Mouse (Mus musculus): ENCODE data around the gene Esr1. TPM values are rescaled to one million over a fixed set of nuclear protein-coding genes. Genes with fewer than 3 reads are reported as not detected.

Gene Esr1
- polyA plus RNA-seq (2014; fragmentation: Nextera tagmentation; extraction: Ambion mirVana) = 0.34 and 0.70 TPM in 2 replicates

- no peak for DNase-seq (ENCODE audit: low spot score)
- H3K27ac ChIP-seq (ENCODE audit: low read depth) = no peak within 1 kb of the TSS
- no peaks in the 10 kb centered on the region for H3K9me3 ChIP-seq (ENCODE audit: control insufficient read depth, low read length)
- no peak for ATAC-seq (replicated peaks; ENCODE audit: low FRiP score, low TSS enrichment, low read depth)
- no peaks in the 10 kb centered on the region for H3K36me3 ChIP-seq (ENCODE audit: control insufficient read depth, insufficient read depth, low read length)
- H3K4me1 ChIP-seq (replicated peaks; ENCODE audit: control insufficient read depth, insufficient read depth, low read length) = no peaks in the 10 kb centered on the region
- H3K9ac ChIP-seq (ENCODE audit: low read length) = no peak within 1 kb of the TSS
- H3K27me3 ChIP-seq (replicated peaks; ENCODE audit: control insufficient read depth, insufficient read depth, low read length) = no peaks in the 10 kb centered on the region
- 42% methylated on average over 13 of the region's 13 CpGs for WGBS
- peak within 1 kb of the TSS; percentile 15; the same call in 1 of the 2 replicates for H3K4me3 ChIP-seq (ENCODE audit: low read depth, low read length)
- H3K4me2 ChIP-seq (ENCODE audit: low read length) = peak within 1 kb of the TSS; percentile 43
Observed at GRCm38 (mm10) chr10:4611386-4612155, at the start of gene Esr1. Gene Esr1 (plus strand): TSS chr10:4611593.

- Histone ChIP-seq H3K9ac (ENCODE audit: low read length) (no peak overlapping the region), H3K4me2 (ENCODE audit: low read length) (no peak overlapping the region), H3K9me3 (ENCODE audit: control insufficient read depth, low read length) (no peaks in the 10 kb centered on the region), H3K4me1 (replicated peaks; ENCODE audit: control insufficient read depth, insufficient read depth, low read length) (no peaks in the 10 kb centered on the region), H3K27ac (ENCODE audit: low read depth) (no peak overlapping the region), H3K27me3 (replicated peaks; ENCODE audit: control insufficient read depth, insufficient read depth, low read length) (no peaks in the 10 kb centered on the region), H3K36me3 (ENCODE audit: control insufficient read depth, insufficient read depth, low read length) (no peaks in the 10 kb centered on the region), H3K4me3 (ENCODE audit: low read depth, low read length) (no peak overlapping the region)
- ATAC-seq (replicated peaks; ENCODE audit: low FRiP score, low TSS enrichment, low read depth) = no peak
- 86% methylated on average over 1 of the region's 1 CpGs for WGBS
- no peak for DNase-seq (ENCODE audit: low spot score)
Observed at GRCm38 (mm10) chr10:4565148-4565547, 46.2 kb upstream of the Esr1 start.

DNA sequence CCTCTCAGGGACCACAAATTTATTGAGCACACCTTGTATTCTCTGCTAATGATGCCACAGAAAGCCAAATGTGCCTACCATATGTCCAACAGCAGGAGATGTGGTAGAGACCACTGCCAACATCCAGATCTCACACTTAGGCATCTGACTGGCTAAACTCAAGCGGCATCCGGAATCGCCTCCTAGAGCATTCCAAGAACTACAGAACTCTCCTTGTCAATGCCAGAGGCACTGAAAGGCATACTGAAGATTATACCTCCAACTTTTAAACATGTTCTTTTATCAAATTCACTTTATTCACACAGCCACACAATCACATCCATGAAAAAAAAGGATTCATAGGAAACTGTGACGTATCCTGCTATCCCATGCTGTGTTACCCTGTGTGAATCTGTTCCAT lies 40.6 kb upstream of the Esr1 start:
- no peaks in the 10 kb centered on the region for H3K9me3 ChIP-seq (ENCODE audit: control insufficient read depth, low read length)
- 90% methylated on average over 4 of the region's 4 CpGs for whole genome bisulfite sequencing
- H3K4me2 ChIP-seq (ENCODE audit: low read length) = no peak overlapping the region
- H3K27ac ChIP-seq (ENCODE audit: low read depth) = no peak overlapping the region
- H3K9ac ChIP-seq (ENCODE audit: low read length) = no peak overlapping the region
- DNase-seq (ENCODE audit: low spot score) (no peak), ATAC-seq (replicated peaks; ENCODE audit: low FRiP score, low TSS enrichment, low read depth) (no peak)
- no peaks in the 10 kb centered on the region for H3K36me3 ChIP-seq (ENCODE audit: control insufficient read depth, insufficient read depth, low read length)
- no peaks in the 10 kb centered on the region for H3K27me3 ChIP-seq (replicated peaks; ENCODE audit: control insufficient read depth, insufficient read depth, low read length)
- H3K4me3 ChIP-seq (ENCODE audit: low read depth, low read length) = no peak overlapping the region
- no peaks in the 10 kb centered on the region for H3K4me1 ChIP-seq (replicated peaks; ENCODE audit: control insufficient read depth, insufficient read depth, low read length)

DNA sequence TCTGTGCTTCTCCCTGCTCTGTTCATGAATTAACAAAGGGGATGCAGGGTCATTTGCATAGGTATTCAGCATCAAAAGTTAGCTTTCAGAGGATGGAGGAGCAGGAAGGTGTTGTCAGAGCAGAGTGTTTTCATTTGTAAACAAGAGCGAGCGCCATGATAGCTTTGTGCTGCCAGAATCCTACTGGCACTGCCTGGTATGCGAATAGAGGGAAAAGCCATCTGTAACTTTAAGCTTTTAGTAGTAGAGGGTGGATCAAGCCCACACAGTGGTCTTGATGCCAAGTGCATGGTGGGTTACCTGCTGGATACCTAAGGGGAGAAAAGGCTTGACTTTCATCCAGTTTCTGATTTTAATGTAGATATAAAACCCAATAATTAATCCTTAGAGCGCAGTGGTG lies 40.1 kb upstream of the Esr1 start:
- no peaks in the 10 kb centered on the region for H3K36me3 ChIP-seq (ENCODE audit: control insufficient read depth, insufficient read depth, low read length)
- WGBS = 80% methylated on average over 4 of the region's 4 CpGs
- H3K27me3 ChIP-seq (replicated peaks; ENCODE audit: control insufficient read depth, insufficient read depth, low read length) = no peaks in the 10 kb centered on the region
- ATAC-seq (replicated peaks; ENCODE audit: low FRiP score, low TSS enrichment, low read depth) (no peak), DNase-seq (ENCODE audit: low spot score) (no peak)
- H3K4me3 ChIP-seq (ENCODE audit: low read depth, low read length) = no peak overlapping the region
- H3K4me1 ChIP-seq (replicated peaks; ENCODE audit: control insufficient read depth, insufficient read depth, low read length) = no peaks in the 10 kb centered on the region
- no peak overlapping the region for H3K9ac ChIP-seq (ENCODE audit: low read length)
- H3K9me3 ChIP-seq (ENCODE audit: control insufficient read depth, low read length) = no peaks in the 10 kb centered on the region
- H3K4me2 ChIP-seq (ENCODE audit: low read length) = no peak overlapping the region
- H3K27ac ChIP-seq (ENCODE audit: low read depth) = no peak overlapping the region

GRCm38 (mm10) chr10:4581905-4582304 lies 29.5 kb upstream of the Esr1 start:
- H3K4me3 ChIP-seq (ENCODE audit: low read depth, low read length) = no peak overlapping the region

DNA sequence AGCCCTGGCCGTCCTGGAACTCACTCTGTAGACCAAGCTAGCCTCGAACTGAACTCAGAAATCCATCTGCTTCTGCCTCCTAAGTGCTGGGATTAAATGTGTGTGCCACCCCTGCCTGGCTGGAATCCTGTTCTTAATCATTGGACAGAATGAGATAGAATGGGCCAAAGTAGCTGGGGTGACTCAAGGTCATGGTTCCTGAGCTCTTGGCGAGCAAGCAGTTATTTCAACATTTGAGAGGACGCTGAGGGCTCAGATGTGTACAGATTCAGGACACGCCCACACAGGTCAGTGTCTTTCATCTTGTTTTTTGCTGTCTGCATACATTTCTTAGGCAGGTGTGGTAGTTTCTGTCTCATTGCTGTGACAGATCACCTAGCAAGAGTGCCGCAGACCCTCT lies 24.7 kb upstream of the Esr1 start:
- DNase-seq (ENCODE audit: low spot score) (no peak), ATAC-seq (replicated peaks; ENCODE audit: low FRiP score, low TSS enrichment, low read depth) (no peak)
- peaks cover 3% of the 10 kb centered on the region; the same call in 1 of the 2 replicates for H3K9me3 ChIP-seq (ENCODE audit: control insufficient read depth, low read length)
- no peaks in the 10 kb centered on the region for H3K36me3 ChIP-seq (ENCODE audit: control insufficient read depth, insufficient read depth, low read length)
- no peaks in the 10 kb centered on the region for H3K27me3 ChIP-seq (replicated peaks; ENCODE audit: control insufficient read depth, insufficient read depth, low read length)
- H3K9ac ChIP-seq (ENCODE audit: low read length) = no peak overlapping the region
- no peak overlapping the region for H3K27ac ChIP-seq (ENCODE audit: low read depth)
- WGBS = 85% methylated on average over 6 of the region's 6 CpGs
- no peaks in the 10 kb centered on the region for H3K4me1 ChIP-seq (replicated peaks; ENCODE audit: control insufficient read depth, insufficient read depth, low read length)
- H3K4me2 ChIP-seq (ENCODE audit: low read length) = no peak overlapping the region
- H3K4me3 ChIP-seq (ENCODE audit: low read depth, low read length) = no peak overlapping the region

More at GRCm38 (mm10) chr10:4581905-4582304, 29.5 kb upstream of the Esr1 start:
- 91% methylated on average over 5 of the region's 5 CpGs for WGBS
- Histone ChIP-seq H3K4me2 (ENCODE audit: low read length) (no peak overlapping the region), H3K27ac (ENCODE audit: low read depth) (no peak overlapping the region), H3K36me3 (ENCODE audit: control insufficient read depth, insufficient read depth, low read length) (no peaks in the 10 kb centered on the region), H3K9ac (ENCODE audit: low read length) (no peak overlapping the region), H3K9me3 (ENCODE audit: control insufficient read depth, low read length) (peaks cover 3% of the 10 kb centered on the region; the same call in 1 of the 2 replicates), H3K4me1 (replicated peaks; ENCODE audit: control insufficient read depth, insufficient read depth, low read length) (no peaks in the 10 kb centered on the region; the same call in 1 of the 2 replicates), H3K27me3 (replicated peaks; ENCODE audit: control insufficient read depth, insufficient read depth, low read length) (no peaks in the 10 kb centered on the region)
- DNase-seq (ENCODE audit: low spot score) (no peak), ATAC-seq (replicated peaks; ENCODE audit: low FRiP score, low TSS enrichment, low read depth) (no peak)

DNA sequence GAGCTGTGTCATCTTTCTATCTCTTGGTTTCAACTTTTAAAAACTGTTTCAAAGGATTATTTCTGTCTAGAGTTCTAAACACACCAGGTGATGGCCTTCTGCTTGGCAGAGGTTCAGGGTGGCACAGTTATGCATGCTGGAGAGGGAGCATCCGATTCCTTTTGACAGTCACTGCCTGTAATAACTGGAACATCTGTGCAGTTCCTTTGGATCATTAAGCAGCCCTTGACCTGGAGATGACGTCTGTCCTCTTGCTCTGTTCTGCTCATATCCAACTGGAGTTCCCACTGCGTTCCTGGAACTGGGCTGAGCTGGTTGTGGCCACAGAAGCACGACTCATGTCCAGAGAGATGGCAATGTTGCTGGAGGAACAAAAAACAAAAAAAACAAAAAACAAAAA lies 21.8 kb upstream of the Esr1 start:
- Histone ChIP-seq H3K4me3 (ENCODE audit: low read depth, low read length) (no peak overlapping the region), H3K36me3 (ENCODE audit: control insufficient read depth, insufficient read depth, low read length) (no peaks in the 10 kb centered on the region), H3K9ac (ENCODE audit: low read length) (no peak overlapping the region), H3K4me2 (ENCODE audit: low read length) (no peak overlapping the region), H3K9me3 (ENCODE audit: control insufficient read depth, low read length) (peaks cover 3% of the 10 kb centered on the region; the same call in 1 of the 2 replicates), H3K27me3 (replicated peaks; ENCODE audit: control insufficient read depth, insufficient read depth, low read length) (no peaks in the 10 kb centered on the region), H3K27ac (ENCODE audit: low read depth) (no peak overlapping the region), H3K4me1 (replicated peaks; ENCODE audit: control insufficient read depth, insufficient read depth, low read length) (no peaks in the 10 kb centered on the region)
- no peak for ATAC-seq (replicated peaks; ENCODE audit: low FRiP score, low TSS enrichment, low read depth)
- no peak for DNase-seq (ENCODE audit: low spot score)
- 83% methylated on average over 4 of the region's 4 CpGs for WGBS

DNA sequence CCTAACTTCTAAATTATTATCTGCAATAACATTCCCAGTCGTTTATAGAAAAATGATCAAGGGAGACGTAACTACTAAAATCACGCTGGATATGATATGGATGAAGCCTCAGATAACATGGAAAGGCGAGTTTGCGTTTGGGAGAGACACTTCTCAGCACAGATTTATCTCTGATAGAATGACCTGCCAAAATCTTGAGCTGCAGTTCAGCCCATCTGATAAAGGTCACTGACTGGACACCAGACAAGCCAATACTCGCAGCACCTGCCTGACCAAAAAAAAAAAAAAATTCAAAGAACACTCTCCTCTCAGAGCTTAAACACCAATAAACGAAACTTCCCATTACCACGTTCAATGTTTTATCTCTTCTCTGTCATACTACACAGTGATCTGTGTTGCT lies 20.4 kb upstream of the Esr1 start:
- Histone ChIP-seq H3K4me1 (replicated peaks; ENCODE audit: control insufficient read depth, insufficient read depth, low read length) (no peaks in the 10 kb centered on the region), H3K36me3 (ENCODE audit: control insufficient read depth, insufficient read depth, low read length) (no peaks in the 10 kb centered on the region), H3K9me3 (ENCODE audit: control insufficient read depth, low read length) (peaks cover 3% of the 10 kb centered on the region; the same call in 1 of the 2 replicates), H3K4me2 (ENCODE audit: low read length) (no peak overlapping the region), H3K4me3 (ENCODE audit: low read depth, low read length) (no peak overlapping the region), H3K9ac (ENCODE audit: low read length) (no peak overlapping the region), H3K27ac (ENCODE audit: low read depth) (no peak overlapping the region), H3K27me3 (replicated peaks; ENCODE audit: control insufficient read depth, insufficient read depth, low read length) (no peaks in the 10 kb centered on the region)
- 57% methylated on average over 8 of the region's 8 CpGs for WGBS
- ATAC-seq (replicated peaks; ENCODE audit: low FRiP score, low TSS enrichment, low read depth) (no peak), DNase-seq (ENCODE audit: low spot score) (no peak)

- Histone ChIP-seq H3K4me2 (ENCODE audit: low read length) (no peak overlapping the region), H3K4me3 (ENCODE audit: low read depth, low read length) (no peak overlapping the region), H3K9ac (ENCODE audit: low read length) (no peak overlapping the region), H3K9me3 (ENCODE audit: control insufficient read depth, low read length) (no peaks in the 10 kb centered on the region), H3K27me3 (replicated peaks; ENCODE audit: control insufficient read depth, insufficient read depth, low read length) (no peaks in the 10 kb centered on the region), H3K27ac (ENCODE audit: low read depth) (no peak overlapping the region), H3K36me3 (ENCODE audit: control insufficient read depth, insufficient read depth, low read length) (no peaks in the 10 kb centered on the region), H3K4me1 (replicated peaks; ENCODE audit: control insufficient read depth, insufficient read depth, low read length) (no peaks in the 10 kb centered on the region)
- peak; percentile 27 for DNase-seq (ENCODE audit: low spot score)
- 78% methylated on average over 4 of the region's 4 CpGs for WGBS
- no peak for ATAC-seq (replicated peaks; ENCODE audit: low FRiP score, low TSS enrichment, low read depth)
Observed at GRCm38 (mm10) chr10:4593828-4594227, 17.6 kb upstream of the Esr1 start.
